Mouse (Mus musculus): ENCODE measurements around the gene Pip5k1b. TPM values are rescaled to one million over a fixed set of nuclear protein-coding genes. Genes with fewer than 3 reads are reported as not detected.

Pip5k1b gene
- total RNA-seq (2023) = 1.5 TPM

GRCm38 (mm10) chr19:24555466-24555903, at the start of gene Pip5k1b:
Pip5k1b (minus strand) TSS chr19:24555872.

GRCm38 (mm10) chr19:24476929-24477882, 78.5 kb downstream of the Pip5k1b start, which contains the start of gene Fam122a:
Fam122a (minus strand) TSS chr19:24477356.

GRCm38 (mm10) chr19:24280601-24281228, 275.0 kb downstream of the Pip5k1b start, which contains the start of gene Fxn:
Fxn (minus strand) TSS chr19:24280605.

Other genes starting within 250 kb of the Pip5k1b start
- gene Fam122a, start 78.5 kb downstream of the Pip5k1b start, total RNA-seq (2023) = 30.7 TPM
- not detected for gene Tmem252, start 118.1 kb upstream of the Pip5k1b start, total RNA-seq (2023)